Mouse (Mus musculus) liver, embryonic 14.5 days (tissue): Measurements from ENCODE around the gene 4930595D18Rik.

Source experiments
- CTCF ChIP-seq: IDR thresholded peaks from 2 replicates; pipeline ENCODE4 v1.5.1; 2016; ENCODE audit warnings: antibody characterized with exemption, low read depth, control low read depth
- EP300 ChIP-seq: IDR thresholded peaks from 2 replicates; pipeline ENCODE4 v1.6.1; 2016; ENCODE audit warnings: antibody characterized with exemption, low read depth

GRCm38 (mm10) chr12:111165831-111166591 is 18.3 kb downstream of the 4930595D18Rik start, which contains the start of gene Traf3:
- TF ChIP-seq CTCF (no peak), EP300 (no peak)
